Mouse (Mus musculus): ENCODE measurements at regions not wholly inside any gene's neighbourhood (a gene's known extent, or its start where the extent isn't known, plus 50 kb on each side); places are given as distances from the start of the nearest gene placed in this dataset.

GRCm38 (mm10) chr14:62193371-62193770 lies 99.0 kb upstream of the Rnaseh2b start:
- Histone ChIP-seq H3K4me3 (ENCODE audit: low read depth, low read length) (no peak overlapping the region), H3K27me3 (replicated peaks; ENCODE audit: insufficient read depth, low read length) (no peaks in the 10 kb centered on the region), H3K27ac (ENCODE audit: low read length) (no peak overlapping the region), H3K9ac (replicated peaks; ENCODE audit: low read depth) (no peak overlapping the region), H3K4me1 (ENCODE audit: insufficient read depth, low read depth, low read length) (no peaks in the 10 kb centered on the region), H3K4me2 (replicated peaks; ENCODE audit: low read depth, low read length) (no peak overlapping the region), H3K9me3 (ENCODE audit: low read length) (no peaks in the 10 kb centered on the region), H3K36me3 (ENCODE audit: insufficient read depth, low read length) (no peaks in the 10 kb centered on the region)
- TF ChIP-seq EP300 (IDR thresholded peaks at IDR 0.05), result no peak
- no peak for TF ChIP-seq CTCF (IDR thresholded peaks at IDR 0.05)
- 39% methylated on average over 4 of the region's 4 CpGs for WGBS
- ATAC-seq, result no peak
- DNase-seq (ENCODE audit: low spot score), result no peak

GRCm38 (mm10) chr14:62196776-62197175 lies 95.6 kb upstream of the Rnaseh2b start:
- TF ChIP-seq EP300 (IDR thresholded peaks at IDR 0.05) (no peak), CTCF (IDR thresholded peaks at IDR 0.05) (no peak)
- 66% methylated on average over 4 of the region's 4 CpGs for WGBS
- Histone ChIP-seq H3K4me3 (ENCODE audit: low read depth, low read length) (no peak overlapping the region), H3K9ac (replicated peaks; ENCODE audit: low read depth) (no peak overlapping the region), H3K9me3 (ENCODE audit: low read length) (no peaks in the 10 kb centered on the region), H3K4me2 (replicated peaks; ENCODE audit: low read depth, low read length) (no peak overlapping the region), H3K36me3 (ENCODE audit: insufficient read depth, low read length) (no peaks in the 10 kb centered on the region), H3K27me3 (replicated peaks; ENCODE audit: insufficient read depth, low read length) (no peaks in the 10 kb centered on the region), H3K27ac (ENCODE audit: low read length) (no peak overlapping the region), H3K4me1 (ENCODE audit: insufficient read depth, low read depth, low read length) (no peaks in the 10 kb centered on the region)
- no peak for DNase-seq (ENCODE audit: low spot score)
- no peak for ATAC-seq

- ATAC-seq (no peak), DNase-seq (ENCODE audit: low spot score) (no peak)
- no peaks in the 10 kb centered on the region for H3K27me3 ChIP-seq (replicated peaks; ENCODE audit: insufficient read depth, low read length)
- H3K4me2 ChIP-seq (replicated peaks; ENCODE audit: low read depth, low read length), result no peak overlapping the region
- no peak overlapping the region for H3K27ac ChIP-seq (ENCODE audit: low read length)
- H3K4me1 ChIP-seq (ENCODE audit: insufficient read depth, low read depth, low read length), result no peaks in the 10 kb centered on the region
- H3K9me3 ChIP-seq (ENCODE audit: low read length), result no peaks in the 10 kb centered on the region
- no peak overlapping the region for H3K9ac ChIP-seq (replicated peaks; ENCODE audit: low read depth)
- no peaks in the 10 kb centered on the region for H3K36me3 ChIP-seq (ENCODE audit: insufficient read depth, low read length)
- TF ChIP-seq EP300 (IDR thresholded peaks at IDR 0.05) (no peak), CTCF (IDR thresholded peaks at IDR 0.05) (no peak)
- WGBS, result 62% methylated on average over 6 of the region's 6 CpGs
- H3K4me3 ChIP-seq (ENCODE audit: low read depth, low read length), result no peak overlapping the region
Observed at GRCm38 (mm10) chr14:62198476-62199190, 93.8 kb upstream of the Rnaseh2b start.

GRCm38 (mm10) chr14:62215071-62215470 lies 77.3 kb upstream of the Rnaseh2b start:
- no peak overlapping the region for H3K27ac ChIP-seq (ENCODE audit: low read length)
- no peaks in the 10 kb centered on the region for H3K9me3 ChIP-seq (ENCODE audit: low read length)
- TF ChIP-seq CTCF (IDR thresholded peaks at IDR 0.05) (no peak), EP300 (IDR thresholded peaks at IDR 0.05) (peak; percentile 90)
- H3K4me1 ChIP-seq (ENCODE audit: insufficient read depth, low read depth, low read length), result no peaks in the 10 kb centered on the region
- ATAC-seq, result peak; percentile 81
- DNase-seq (ENCODE audit: low spot score), result peak; percentile 68
- no peaks in the 10 kb centered on the region for H3K27me3 ChIP-seq (replicated peaks; ENCODE audit: insufficient read depth, low read length)
- H3K4me3 ChIP-seq (ENCODE audit: low read depth, low read length), result no peak overlapping the region
- 21% methylated on average over 1 of the region's 1 CpGs for WGBS
- H3K4me2 ChIP-seq (replicated peaks; ENCODE audit: low read depth, low read length), result no peak overlapping the region
- no peak overlapping the region for H3K9ac ChIP-seq (replicated peaks; ENCODE audit: low read depth)
- no peaks in the 10 kb centered on the region for H3K36me3 ChIP-seq (ENCODE audit: insufficient read depth, low read length)

GRCm38 (mm10) chr14:62216995-62217394 lies 75.4 kb upstream of the Rnaseh2b start:
- WGBS, result 61% methylated on average over 1 of the region's 1 CpGs
- no peaks in the 10 kb centered on the region for H3K4me1 ChIP-seq (ENCODE audit: insufficient read depth, low read depth, low read length)
- no peaks in the 10 kb centered on the region for H3K36me3 ChIP-seq (ENCODE audit: insufficient read depth, low read length)
- H3K27me3 ChIP-seq (replicated peaks; ENCODE audit: insufficient read depth, low read length), result no peaks in the 10 kb centered on the region
- ATAC-seq (no peak), DNase-seq (ENCODE audit: low spot score) (no peak)
- no peak overlapping the region for H3K4me2 ChIP-seq (replicated peaks; ENCODE audit: low read depth, low read length)
- TF ChIP-seq EP300 (IDR thresholded peaks at IDR 0.05) (no peak), CTCF (IDR thresholded peaks at IDR 0.05) (no peak)
- H3K4me3 ChIP-seq (ENCODE audit: low read depth, low read length), result no peak overlapping the region
- no peak overlapping the region for H3K27ac ChIP-seq (ENCODE audit: low read length)
- no peak overlapping the region for H3K9ac ChIP-seq (replicated peaks; ENCODE audit: low read depth)
- no peaks in the 10 kb centered on the region for H3K9me3 ChIP-seq (ENCODE audit: low read length)

- 70% methylated on average over 2 of the region's 2 CpGs for WGBS
- Histone ChIP-seq H3K27ac (ENCODE audit: low read length) (no peak overlapping the region), H3K36me3 (ENCODE audit: insufficient read depth, low read length) (no peaks in the 10 kb centered on the region), H3K4me1 (ENCODE audit: insufficient read depth, low read depth, low read length) (no peaks in the 10 kb centered on the region), H3K9ac (replicated peaks; ENCODE audit: low read depth) (no peak overlapping the region), H3K9me3 (ENCODE audit: low read length) (no peaks in the 10 kb centered on the region), H3K4me3 (ENCODE audit: low read depth, low read length) (no peak overlapping the region), H3K27me3 (replicated peaks; ENCODE audit: insufficient read depth, low read length) (no peaks in the 10 kb centered on the region), H3K4me2 (replicated peaks; ENCODE audit: low read depth, low read length) (no peak overlapping the region)
- no peak for TF ChIP-seq EP300 (IDR thresholded peaks at IDR 0.05)
- no peak for TF ChIP-seq CTCF (IDR thresholded peaks at IDR 0.05)
- ATAC-seq, result no peak
- no peak for DNase-seq (ENCODE audit: low spot score)
Observed at GRCm38 (mm10) chr14:62217971-62218370, 74.4 kb upstream of the Rnaseh2b start.
